Mouse (Mus musculus): ENCODE results near the gene Ilf2.

Ilf2 gene

DNA sequence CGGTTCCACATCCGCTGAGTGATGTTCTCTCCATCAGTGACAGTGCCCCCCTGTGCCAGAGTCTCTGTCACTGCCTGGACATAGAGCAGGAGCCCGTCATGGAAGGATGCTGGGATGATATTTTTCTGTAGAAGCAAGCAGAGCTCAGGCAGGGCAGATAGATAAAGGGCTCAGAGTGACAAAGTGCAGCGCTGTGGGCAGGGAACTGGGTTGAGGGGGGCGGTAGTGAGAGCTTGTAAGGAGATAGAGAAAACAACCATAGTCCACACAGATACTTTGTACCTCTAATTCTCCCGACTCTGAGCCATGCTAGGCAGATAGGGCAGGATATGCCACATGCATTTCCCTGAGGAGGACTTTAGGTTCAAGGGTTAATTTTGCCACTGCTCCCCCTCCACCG is 13.3 kb upstream of the Ilf2 start:
- DNase-seq (ENCODE audit: low spot score), result no peak

DNA sequence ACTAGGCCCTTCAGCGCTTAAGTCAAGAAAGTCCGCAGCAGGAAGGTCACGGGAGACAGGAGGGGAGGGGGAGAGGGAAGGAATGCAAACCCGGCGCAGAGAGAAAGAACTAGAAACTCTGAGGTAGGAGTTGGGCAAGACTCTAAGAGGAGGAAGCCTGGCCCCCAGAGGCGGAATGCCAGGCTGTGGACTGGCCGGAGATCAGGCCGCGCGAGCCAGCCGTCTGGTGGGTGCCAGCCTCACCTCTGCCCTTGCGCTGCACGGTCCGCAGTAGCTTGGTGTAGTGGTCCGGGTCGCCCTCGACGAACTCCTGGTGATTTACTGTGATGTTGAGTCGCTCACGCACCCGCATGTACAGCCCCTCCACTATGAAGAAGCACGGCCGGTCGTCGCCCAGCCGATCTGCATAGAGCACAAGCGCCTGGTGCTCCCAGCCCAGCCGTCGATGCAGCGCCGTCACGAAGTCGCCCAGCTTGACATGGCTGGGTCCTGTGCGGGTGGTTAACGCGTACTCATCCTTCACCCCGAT is 11.3 kb upstream of the Ilf2 start:
- peak; percentile 41 for DNase-seq (ENCODE audit: low spot score)

DNA sequence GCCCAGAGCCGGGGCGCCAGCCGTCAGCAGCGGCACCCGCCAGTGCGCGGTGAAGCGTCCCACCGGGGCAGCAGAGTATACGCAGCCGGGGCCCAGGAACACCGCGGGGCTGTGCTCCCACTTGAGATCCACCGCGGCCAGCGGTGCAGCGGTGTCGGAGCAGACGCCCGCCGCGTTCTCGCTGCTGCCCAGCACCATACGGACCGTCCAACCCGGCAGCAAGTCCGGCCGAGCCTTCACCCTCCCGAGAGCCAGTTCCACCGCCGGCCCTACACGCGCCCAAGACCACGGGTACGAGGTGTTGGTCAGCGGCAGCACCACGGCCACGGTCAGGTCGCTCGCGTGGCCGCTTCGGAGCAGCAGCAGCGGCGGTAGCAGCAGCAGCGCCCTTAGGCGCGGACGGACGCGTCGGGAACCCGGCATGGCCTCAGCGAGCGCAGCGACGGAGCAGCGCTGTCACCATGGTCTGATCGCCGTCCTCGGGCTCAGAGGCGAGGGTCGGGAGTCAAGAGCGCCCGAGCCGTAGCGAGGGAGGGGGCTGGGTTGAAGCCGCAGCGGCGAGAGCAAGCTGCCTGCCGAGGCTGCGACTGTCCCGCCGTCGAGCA is 10.7 kb upstream of the Ilf2 start:
- DNase-seq (ENCODE audit: low spot score), result peak; percentile 16

DNA sequence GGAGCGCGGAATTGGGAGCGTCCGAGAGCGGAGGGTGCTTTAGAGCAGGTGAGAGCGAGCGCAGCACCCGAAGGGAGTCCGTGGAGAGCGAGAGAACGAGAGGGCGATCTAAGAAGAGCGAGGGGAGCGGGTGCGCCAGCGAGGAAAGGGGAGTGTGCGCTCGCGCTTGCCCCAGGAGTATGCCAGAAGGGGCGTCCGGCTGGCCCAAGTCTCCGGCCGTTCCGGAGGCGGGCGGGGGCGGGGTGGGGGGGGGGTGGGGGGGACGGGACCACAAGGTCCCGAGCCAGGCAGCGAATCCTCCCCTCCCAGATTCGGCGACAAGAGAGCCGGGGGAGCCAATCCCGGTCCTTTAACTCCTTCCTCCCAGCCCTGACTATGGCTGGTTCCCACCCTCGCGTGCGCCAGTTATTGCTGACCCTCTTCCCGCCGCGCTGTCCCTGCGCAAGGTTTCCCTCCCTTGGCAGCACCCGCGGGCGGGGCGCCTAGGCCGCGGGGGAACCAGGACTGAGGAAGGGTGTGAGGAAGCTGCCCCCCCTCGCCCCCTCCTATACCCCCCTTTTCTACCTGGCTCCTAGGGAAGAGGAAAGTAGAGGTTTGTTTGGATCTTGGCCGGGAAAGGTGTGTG is 10.1 kb upstream of the Ilf2 start, which contains the start of gene Npr1:
TSS of gene Npr1 (minus strand) at position 181 of the 625 bp plus-strand sequence.
- peak; percentile 41 for DNase-seq (ENCODE audit: low spot score)

DNA sequence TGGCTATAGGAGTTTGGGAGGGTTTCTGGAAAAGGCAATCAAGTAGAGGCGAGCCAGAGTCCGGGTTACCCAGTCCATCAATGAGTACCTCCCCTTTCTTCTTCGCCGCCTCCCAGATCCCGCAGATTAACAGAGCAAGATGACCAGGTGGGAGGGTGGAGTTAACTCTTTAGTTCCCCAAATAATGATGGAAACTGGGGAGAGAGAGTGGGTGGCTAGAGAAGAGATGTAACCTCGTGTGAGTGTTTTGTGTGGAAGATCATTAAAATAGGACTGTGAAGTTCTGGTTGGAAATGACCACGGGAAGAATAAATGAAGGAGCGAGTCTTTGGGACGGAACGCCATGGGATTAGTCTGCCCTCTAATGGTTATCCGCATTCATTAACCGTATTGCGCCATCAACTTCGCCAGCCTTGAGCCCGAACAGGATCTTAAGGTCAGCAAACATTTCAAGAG is 9.6 kb upstream of the Ilf2 start:
- peak; percentile 71 for DNase-seq (ENCODE audit: low spot score)

DNA sequence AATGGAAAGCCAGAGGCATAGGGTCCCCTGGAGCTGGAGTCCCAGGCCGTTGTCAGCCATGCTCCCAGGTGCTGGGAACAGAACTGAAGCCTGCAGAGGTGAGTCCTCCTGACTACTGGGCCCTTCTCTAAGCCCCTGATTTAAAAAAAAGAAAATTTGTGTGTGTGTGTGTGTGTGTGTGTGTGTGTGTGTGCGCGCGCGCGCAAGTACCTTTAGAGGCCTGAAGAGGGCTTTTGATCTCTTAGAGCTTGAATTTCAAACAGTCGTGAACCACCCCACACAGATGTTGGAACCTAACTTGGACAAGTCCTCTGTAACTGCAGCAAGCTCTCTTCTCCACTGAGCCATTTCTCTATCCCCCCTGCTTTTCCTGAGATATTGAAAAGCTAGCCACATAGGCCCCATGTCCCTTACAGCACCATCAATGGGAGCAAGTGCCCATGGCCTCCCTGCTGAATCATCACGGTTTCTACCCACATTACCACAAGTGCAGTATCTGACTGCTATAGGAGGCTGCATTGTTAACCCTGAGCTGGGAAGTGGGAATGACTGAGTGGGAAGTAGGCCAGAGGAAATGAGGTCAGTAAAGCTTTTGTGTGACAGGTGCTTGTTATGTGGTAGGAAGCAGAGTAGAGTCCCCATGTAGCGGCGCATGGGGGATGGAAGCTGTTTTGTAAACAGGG is 8.2 kb upstream of the Ilf2 start:
- no peak for DNase-seq (ENCODE audit: low spot score)

DNA sequence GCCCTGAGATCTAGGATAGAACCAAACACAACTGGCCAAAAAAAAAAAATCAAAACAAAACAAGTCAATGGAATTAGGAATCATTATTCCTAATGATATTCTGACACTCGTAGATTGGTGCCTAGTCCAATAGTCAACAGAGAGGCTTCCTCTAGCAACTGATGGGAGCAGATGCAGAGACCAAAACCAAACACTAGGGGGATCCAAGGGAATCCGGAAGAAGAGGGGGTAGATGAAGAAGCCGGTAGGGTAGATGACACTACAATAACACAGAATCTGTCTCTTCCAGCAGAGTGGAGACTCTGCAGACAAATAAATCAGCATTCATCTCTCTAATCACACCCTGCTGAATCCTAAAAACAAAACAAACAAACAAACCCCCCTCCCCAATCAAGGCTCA is 3.7 kb upstream of the Ilf2 start:
- DNase-seq (ENCODE audit: low spot score), result peak; percentile 58

DNA sequence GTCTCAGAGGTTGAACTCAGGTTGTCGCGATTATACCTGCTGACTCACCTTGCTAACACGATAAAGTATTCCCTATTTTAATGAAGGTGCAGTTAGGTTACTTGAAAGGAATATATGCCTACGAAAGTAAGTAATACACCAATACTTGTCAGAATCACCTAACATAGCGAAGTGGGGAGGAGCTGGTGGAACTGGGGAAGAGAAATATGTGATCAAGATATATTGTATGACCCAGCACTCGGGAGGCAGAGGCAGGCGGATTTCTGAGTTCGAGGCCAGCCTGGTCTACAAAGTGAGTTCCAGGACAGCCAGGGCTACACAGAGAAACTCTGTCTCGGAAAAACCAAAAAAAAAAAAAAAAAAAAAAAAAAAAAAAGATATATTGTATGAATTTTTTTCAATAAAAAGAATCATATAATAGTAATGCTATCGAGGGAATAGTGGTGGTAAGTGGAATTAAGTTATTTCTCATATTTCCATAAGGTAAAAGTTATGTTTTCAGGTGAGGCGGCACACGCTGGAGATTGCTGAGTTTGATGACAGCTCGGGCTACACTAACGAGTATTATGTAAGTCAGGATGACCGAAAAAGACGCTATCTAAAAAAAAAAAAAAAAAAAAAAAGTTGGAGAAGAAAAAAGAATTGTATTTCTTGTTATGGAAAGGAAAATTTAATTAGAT is 635 bp upstream of the Ilf2 start:
- DNase-seq (ENCODE audit: low spot score), result no peak

DNA sequence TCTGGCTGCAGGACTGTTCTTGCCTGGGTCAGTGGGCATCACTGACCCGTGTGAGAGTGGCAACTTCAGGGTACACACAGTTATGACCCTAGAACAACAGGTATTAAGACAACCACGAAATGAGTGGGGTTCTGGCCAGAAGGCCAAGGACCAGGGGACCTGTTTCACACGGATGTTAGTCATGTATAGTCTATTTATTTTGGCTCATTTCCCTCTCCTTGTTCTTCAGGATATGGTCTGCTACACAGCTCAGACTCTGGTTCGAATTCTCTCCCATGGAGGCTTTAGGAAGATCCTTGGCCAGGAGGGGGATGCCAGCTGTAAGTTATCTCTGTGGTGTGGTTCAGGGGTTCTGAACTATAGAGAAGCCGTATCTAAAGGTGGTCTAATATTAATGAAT is 11.1 kb downstream of the Ilf2 start:
- no peak for DNase-seq (ENCODE audit: low spot score)

DNA sequence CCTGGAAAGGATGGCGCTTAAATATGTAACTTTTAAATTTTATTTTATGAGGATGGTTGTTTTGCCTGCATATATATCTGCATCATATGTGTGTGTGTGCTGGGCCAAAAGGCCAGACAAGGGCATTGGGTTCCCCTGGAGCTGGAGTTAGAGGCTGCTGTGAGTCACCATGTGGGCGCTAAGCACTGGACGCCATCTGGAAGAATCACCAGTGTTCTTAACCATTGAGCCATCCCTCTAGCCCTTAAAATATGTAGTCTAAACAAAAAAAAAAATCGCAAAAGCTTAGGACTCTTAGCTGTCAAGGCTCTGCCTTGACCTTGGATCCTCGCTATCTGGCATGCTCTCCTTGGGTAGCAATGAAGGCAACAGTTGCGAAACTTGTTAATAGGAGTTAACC is 12.7 kb downstream of the Ilf2 start:
- no peak for DNase-seq (ENCODE audit: low spot score)

DNA sequence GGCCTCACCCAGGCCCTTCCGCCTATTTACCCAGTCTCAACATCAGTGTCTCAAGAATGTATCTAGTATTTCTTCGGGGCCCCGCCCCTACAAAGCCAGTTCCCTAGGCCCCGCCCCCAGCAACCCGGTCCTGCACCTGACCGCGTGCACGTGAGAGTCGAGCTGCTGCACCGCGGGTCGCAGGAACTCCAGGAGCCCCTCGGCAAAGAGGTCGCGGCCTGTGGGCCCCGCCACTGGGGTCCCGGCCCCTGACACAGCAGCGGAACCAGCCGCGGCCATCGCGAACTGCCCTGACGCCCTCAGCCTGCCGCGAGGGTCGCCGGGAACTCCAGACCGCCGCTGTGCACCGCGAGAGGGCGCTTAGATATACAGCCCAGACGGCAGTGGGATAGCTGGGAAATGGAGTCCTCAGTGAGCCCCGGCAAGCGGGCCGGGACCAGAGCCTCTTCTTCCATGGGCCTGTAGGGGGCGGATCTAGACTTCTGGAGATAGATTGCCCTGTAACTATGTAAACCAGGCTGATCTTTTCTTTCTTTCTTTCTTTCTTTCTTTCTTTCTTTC is 14.8 kb downstream of the Ilf2 start, which contains the start of gene Snapin:
TSS of gene Snapin (minus strand) at position 338 of the 561 bp plus-strand sequence.
- DNase-seq (ENCODE audit: low spot score), result peak; percentile 97

DNA sequence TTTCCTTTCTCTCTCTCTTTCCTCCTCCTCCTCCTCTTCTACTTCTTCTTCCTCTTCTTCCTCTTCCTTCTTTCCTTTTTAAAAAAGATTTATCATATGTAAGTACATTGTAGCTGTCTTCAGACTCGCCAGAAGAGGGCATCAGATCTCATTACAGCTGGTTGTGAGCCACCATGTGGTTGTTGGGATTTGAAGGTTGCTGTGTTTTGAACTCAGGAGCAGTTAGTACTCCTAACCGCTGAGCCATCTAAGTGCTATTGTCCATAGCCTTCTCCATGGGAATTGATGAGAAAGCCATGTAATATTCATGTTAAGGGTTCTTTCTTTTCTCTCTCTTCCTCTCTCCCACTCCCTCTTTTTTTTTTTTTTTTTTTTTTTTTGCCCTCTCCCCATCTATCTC is 15.4 kb downstream of the Ilf2 start:
- DNase-seq (ENCODE audit: low spot score), result peak; percentile 35

DNA sequence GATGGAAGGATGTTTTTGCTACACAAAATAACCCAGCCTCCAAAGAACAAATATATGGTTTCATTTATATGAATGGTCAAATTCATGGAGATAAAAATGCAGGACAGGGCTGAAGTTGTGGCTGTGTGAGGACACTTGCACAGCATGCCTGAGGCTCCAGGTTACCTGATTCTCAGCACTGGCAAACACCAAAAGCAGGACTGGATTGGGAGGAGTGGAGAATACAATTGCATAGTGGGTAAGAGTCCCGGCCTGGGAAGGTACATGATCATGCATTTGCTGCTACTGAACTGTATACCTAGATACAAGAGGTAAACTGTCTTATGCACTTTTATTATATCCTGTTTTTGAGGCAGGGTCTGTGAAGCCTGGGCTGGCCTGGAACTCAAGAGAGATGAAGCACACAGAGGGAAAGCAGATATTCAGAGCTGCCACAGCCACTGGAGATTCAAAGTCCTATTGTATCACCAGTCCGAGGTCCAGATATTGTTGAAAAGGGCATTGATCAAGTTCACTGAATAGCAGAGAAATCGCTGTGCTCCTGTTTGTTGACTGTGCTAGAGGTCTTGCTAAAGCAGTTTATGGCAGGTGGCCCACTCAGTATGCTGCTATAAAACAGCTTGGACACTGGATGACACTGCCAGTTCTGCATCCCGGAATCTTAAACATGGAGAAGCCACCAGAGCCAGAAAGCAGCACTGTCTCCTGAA is 18.1 kb downstream of the Ilf2 start:
- DNase-seq (ENCODE audit: low spot score), result no peak

DNA sequence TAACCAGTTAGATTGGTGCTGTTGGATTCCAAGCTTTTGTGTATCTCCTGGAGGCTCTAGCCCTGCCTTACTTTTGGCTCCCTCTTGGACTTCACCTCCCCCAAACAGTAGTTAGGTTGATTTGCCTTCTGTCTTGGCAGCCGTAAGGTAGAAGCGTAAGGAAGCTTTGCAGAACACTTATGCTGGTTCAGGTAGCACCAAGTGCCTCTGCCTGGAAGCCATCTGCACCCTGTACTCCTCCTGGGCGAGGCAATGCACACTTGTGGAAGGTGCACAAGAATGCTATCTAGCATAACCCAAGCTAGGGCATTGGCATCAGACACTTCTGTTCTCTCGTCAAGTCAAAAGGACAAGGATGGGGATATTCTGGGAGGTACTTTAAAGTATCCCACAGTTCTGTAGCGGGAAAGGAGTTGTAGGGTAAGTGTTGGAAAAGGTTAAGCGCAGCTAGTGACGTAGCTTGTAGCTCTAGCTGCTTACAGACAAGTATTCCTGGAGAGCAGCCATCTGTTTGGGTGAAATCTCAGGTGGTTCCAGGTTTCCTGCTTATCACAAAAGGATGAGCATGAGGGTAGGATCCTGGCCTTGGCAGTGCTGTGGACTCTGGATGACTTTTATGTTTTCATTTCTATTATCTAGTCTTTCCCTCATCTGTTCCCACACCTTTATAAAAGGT is 20.1 kb downstream of the Ilf2 start:
- DNase-seq (ENCODE audit: low spot score), result no peak

DNA sequence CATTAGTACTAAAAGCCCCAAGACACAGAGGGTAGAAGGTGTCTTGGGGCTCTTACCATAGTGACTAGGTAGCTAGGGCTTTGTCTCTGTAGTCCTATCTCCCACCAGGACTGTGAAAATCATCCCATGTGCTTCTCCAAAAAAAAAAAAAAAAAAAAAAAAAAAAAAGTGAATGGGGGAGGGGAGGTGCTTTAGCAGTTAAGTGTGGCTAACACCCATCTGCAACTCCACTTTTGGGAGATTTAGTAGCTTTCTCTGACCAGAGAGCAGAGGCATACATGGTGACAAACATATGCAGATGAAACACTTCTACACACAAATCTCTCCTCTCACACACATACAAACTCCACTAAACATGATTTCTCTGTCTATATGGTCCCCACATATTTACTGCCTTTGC is 21.7 kb downstream of the Ilf2 start:
- DNase-seq (ENCODE audit: low spot score), result no peak

DNA sequence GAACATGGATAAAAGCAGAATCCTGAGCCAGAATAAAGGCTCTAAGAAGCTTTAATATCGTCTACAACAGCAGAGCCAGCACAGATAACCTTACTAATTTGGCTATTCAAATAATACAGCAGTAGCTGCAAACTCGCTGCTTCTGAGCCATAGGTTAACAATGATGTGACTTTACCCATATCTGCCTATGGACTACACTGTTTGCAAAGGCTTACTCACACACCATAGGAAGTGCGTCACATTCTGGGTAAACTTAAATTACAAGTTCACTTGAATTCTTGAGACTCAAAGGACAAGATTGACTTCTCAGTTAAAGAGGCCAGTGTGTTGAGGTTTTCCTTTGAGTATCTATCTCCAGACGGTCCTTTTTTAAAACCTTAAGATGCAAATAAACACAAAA is 27.5 kb downstream of the Ilf2 start:
- no peak for DNase-seq (ENCODE audit: low spot score)

DNA sequence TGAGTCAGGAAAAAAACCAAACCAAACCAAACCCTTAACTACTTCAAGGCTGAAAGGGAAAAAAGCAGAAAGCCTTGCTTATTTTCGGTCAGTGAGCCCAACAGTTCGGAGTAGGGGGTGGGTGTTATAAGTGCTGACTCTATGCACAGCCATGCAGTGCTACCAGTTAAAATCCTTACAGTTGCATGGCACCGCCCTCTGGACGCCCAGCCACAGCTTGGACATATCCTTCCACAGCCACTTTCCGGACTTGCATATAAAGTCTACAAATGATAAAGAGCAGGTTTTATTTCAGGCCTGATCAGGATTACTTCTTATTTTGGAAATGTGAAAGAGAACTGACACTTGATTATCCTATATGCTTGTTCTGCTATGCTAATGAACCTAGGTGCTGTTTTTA is 29.3 kb downstream of the Ilf2 start:
- DNase-seq (ENCODE audit: low spot score), result no peak

DNA sequence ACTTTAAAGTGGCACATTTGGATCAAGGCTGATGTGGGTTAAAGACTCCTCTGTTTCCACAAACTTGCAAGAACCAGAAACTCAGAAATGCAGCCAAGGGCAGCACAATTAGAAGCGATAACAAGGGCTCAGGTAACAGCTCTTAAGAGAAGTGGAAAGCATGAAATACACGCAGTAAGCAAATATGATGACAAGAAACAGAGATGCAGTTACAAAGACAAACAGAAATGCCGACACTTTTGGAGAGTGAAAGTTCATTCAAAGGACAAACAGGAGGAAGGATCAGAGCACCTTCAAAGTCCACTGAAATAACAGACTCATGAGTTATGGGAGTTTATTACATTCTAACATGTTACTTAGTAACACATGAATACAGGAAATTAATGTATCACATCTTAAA is 30.4 kb downstream of the Ilf2 start:
- DNase-seq (ENCODE audit: low spot score), result no peak

DNA sequence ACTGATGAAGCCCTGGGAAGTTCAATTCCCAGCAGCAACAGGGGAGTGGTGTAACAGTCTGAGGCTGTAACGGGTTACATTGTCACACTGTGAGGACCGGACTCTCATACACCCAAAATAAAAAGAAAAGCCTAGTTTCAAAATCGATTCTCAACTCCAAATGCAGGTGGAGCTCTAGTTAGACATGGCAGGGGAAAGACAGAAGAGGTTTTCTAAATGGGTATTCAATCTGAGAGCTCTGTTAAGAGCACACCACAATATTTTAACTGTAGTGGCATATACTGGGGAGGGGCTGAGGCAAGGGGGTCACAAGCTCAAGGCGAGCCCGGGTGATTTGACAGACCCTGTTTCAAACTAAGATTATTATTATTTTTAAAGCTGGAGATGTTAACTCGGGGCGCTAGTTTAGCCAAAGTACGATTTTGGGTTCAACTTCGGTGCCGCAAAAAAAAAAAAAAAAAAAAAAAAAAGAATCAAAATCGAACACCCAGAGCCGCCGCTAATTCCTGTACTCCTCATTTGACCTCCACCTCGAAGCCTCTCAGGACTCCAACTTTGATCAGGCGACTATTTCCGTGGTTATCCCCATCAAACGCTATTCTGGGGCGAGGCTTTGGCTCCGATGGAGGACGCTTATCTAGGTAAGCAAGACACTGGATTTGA is 32.5 kb downstream of the Ilf2 start:
- DNase-seq (ENCODE audit: low spot score), result no peak

DNA sequence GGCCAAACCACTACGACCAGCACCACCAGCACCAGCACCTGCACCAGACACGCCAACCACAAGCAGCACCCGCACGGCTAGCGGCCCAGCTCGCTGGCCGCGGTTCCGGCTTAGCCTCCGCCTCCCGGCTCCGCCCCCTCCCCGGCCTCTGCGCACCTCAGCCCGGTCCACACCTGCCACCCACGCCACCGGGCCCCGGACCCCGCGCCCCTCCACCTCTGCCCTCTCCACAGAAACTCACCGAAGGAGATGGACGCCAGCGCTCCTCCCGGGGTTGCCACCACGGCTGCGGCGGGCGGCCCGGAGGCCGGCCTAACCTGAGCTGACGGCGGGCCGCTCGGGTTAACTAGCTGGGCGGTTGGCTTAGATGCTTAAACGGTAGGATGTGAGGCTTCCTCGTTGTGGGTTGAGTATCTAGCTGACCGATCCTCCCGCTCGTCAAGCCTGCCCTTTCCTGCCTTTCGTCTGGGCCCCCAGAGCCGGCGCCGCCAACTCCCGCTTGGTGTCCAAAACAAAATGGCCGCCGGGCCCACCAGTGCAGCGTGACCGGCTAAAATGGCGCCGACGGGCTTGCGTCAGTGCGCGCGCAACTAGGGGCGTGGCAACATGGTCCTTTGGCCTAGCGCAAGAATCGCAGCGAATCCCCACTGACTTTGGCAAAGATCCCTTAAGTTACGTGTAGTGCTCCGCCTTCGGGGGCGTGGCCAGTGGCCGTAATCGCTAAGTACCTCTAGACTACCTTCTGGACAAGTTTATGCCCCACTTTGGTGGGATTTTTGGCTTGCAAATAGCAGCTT is 33.2 kb downstream of the Ilf2 start, which contains the start of gene Chtop:
TSS of gene Chtop (minus strand) at position 549 of the 797 bp plus-strand sequence.
- DNase-seq (ENCODE audit: low spot score), result peak; percentile 100

All from urinary bladder, postnatal 14 days (tissue).